Mouse (Mus musculus) spleen, adult 2 months (tissue): ENCODE data around the gene Bahcc1.

Experiments
- CTCF ChIP-seq: fragments of 200-500 bp; IDR thresholded peaks from 2 replicates; pipeline ENCODE4 v1.5.1; 2011; ENCODE audit warnings: mild to moderate bottlenecking, inconsistent platforms; ENCODE audit not compliant: insufficient read depth, insufficient read length, insufficient replicate concordance; ENCODE audit errors: extremely low read depth
- POLR2A ChIP-seq: fragments of 200-500 bp; IDR thresholded peaks from 2 replicates; pipeline ENCODE4 v1.6.1; 2011; ENCODE audit warnings: low read depth, low read length, inconsistent platforms

- no peak for TF ChIP-seq CTCF
- TF ChIP-seq POLR2A: no peak
Observed at GRCm38 (mm10) chr11:120293714-120294113, 61.0 kb downstream of the Bahcc1 start.
